Mouse (Mus musculus) C3H10T1/2 (cell line): ENCODE results near the gene Gm3020. TPM values are rescaled to one million over a fixed set of nuclear protein-coding genes. Genes with fewer than 3 reads are reported as not detected.

Experiments used
- polyA plus RNA-seq, 2 experiments: library from polyadenylated mRNA; unstranded; fragments of >200 nt; fragmentation: generic; extraction: Trizol; gene quantifications; one replicate each; pipeline ENCODE4 v1.2.1; 2012; ENCODE audit warnings: missing spikeins in 2 of 2

Gm3020 gene
- polyA plus RNA-seq: not detected

DNA sequence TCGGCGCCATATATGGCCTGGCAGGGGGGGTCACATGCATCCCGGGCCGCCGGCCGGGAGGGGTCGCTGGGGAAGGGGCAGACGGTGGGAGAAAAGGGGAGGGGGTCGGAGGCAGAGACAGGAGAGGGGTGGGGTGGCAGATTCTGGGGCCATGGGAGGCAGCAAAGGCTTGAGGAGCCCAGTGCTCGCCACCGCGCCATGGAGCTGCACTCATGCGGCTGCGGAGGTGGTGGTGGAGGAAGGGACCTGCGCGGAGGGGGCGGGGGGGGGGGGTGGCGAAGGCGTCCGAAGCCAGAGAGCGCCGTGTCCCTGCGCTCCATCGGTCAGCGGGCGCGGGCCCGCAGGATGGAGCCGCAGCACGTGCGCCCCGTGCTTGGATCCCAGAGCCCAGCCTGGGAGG is at the start of gene Gm3020:
Gene Gm3020, plus strand, starts transcription at position 301 of the 400 bp plus-strand sequence.

DNA sequence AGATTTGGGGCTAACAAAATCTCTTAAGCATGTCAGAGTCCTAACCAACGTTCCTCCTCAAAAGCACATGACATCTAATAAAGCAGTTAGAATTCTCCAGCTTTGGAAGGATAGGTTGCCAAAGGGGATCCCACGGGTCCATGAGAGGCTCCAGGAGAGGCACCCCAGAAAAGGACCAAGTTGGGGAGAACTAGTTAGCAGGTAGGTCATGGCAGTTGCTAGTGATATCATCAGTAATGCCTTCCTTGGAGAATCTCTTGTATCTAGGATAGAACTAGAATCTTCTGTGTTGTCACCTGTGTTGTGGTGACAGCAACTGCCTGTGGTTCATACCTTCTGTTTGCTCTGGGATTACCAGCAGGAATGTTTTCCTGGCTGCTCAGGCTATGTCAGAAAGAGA is 17.6 kb upstream of the Gm3020 start, which contains the start of gene Gm3012:
Gene Gm3012, plus strand, starts transcription at position 301 of the 400 bp plus-strand sequence.

DNA sequence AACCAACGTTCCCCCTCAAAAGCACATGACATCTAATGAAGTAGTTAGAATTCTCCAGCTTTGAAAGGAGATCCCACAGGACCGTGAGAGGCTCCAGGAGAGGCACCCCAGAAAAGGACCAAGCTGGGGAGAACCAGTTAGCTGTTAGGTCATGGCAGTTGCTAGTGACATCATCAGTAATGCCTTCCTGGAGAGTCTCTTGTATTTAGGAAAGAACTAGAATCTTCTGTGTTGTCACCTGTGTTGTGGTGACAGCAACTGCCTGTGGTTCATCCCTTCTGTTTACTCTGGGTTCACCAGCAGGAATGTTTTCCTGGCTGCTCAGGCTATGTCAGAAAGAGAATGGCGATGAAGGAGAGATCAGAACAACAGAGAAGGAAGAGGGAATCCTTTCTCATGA is 36.7 kb downstream of the Gm3020 start, which contains the start of gene Gm3043:
Gene Gm3043, plus strand, starts transcription at position 301 of the 400 bp plus-strand sequence.

Other genes starting within 250 kb of the Gm3020 start
- gene Gm10409, start 239.4 kb upstream of the Gm3020 start, polyA plus RNA-seq: not detected
- gene Gm3005, start 223.9 kb upstream of the Gm3020 start, polyA plus RNA-seq: not detected
- gene Gm10408, start 202.7 kb upstream of the Gm3020 start, polyA plus RNA-seq: not detected
- not detected for gene Gm3012, start 17.5 kb upstream of the Gm3020 start, polyA plus RNA-seq
- not detected for gene Gm3043, start 36.8 kb downstream of the Gm3020 start, polyA plus RNA-seq
- not detected for gene Gm3002, start 158.0 kb downstream of the Gm3020 start, polyA plus RNA-seq
- not detected for gene Gm3033, start 194.2 kb downstream of the Gm3020 start, polyA plus RNA-seq
- gene Gm2916, start 232.1 kb downstream of the Gm3020 start, polyA plus RNA-seq: not detected